Mouse (Mus musculus) brain, embryonic 18.5 days (tissue): ENCODE measurements around the gene Rgs16.
"Not testable (repeated sequence)": the region's sequence is repeated elsewhere in the genome, so short reads cannot be mapped to it uniquely, and the experiment has no call there.

Source experiments
- DNase-seq: peaks from one replicate; pipeline ENCODE4 v3.0.0-alpha.2; 2012; ENCODE audit warnings: low read depth, low spot score

Rgs16 gene

DNA sequence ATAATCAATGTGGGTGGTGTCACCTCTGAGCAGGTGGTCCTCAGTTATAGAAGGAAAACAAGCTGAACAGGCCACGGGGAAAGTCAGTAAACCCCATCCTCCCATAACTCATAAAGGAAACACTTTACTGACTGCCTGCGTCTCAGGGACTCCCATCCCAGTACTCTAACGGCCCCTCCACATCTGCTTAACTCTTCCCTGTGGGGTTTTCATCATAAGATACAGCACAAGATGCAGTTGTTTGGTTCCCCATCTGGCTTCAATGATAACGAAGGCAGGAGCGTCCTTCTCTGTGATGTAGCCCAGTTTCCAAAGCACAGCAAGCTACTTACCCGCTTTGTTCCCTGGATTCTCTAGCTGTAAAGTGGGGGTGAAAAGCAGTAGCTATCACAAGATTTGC is 9.9 kb downstream of the Rgs16 start:
- no peak for DNase-seq

DNA sequence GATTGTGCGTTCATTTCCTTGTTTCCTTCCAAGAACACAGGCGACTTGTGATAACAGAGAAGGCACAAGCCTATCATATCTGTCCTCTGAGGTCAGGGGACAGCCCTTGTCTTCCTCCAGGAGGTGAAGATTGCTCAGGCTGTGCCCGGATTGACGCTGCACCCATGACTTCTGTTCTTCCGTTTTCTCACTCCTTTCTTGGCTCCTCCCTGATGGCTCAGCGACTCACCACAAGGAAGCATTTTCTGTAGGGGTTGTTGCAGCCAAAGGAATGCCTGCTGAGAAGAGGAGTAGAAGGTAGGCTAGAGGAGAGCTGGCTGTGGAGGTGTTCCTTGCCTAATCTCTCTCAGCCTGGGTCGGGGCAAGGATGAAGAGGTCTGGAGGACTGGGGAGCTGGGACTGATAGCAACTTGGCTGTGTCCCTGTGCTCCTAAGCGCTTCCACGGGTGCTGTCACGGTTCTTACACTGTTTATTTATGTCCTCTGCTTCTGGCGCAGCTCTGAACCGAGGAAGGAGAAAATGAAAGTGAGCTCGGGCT is 11.7 kb downstream of the Rgs16 start:
- no peak for DNase-seq

DNA sequence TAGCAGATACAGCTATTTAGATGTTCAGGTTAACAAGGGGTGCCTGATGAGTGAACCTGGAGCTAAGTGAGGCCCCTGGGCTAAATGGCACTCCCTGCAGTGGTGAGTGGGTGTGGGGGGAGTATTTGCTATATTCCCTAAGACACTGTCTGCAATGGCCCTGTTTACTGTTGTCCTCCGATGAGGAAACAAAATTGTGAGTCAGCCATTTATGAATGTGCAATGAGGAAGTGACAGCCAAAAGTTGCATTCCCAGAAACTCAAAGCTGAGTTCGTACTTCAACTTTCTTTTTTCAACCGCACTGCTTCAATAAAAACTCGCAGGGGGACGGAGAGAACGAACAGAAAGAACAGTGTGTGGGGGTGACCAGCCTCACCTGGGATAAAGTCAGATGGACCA is 12.4 kb downstream of the Rgs16 start:
- DNase-seq, result no peak

DNA sequence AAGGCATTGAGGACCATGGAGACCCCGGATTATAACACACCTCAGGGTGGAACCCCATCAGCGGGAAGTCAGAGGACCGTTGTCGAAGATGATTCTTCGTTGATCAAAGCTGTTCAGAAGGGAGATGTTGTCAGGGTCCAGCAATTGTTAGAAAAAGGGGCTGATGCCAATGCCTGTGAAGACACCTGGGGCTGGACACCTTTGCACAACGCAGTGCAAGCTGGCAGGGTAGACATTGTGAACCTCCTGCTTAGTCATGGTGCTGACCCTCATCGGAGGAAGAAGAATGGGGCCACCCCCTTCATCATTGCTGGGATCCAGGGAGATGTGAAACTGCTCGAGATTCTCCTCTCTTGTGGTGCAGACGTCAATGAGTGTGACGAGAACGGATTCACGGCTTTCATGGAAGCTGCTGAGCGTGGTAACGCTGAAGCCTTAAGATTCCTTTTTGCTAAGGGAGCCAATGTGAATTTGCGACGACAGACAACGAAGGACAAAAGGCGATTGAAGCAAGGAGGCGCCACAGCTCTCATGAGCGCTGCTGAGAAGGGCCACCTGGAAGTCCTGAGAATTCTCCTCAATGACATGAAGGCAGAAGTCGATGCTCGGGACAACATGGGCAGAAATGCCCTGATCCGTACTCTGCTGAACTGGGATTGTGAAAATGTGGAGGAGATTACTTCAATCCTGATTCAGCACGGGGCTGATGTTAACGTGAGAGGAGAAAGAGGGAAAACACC is 13.7 kb downstream of the Rgs16 start:
- DNase-seq, result no peak

DNA sequence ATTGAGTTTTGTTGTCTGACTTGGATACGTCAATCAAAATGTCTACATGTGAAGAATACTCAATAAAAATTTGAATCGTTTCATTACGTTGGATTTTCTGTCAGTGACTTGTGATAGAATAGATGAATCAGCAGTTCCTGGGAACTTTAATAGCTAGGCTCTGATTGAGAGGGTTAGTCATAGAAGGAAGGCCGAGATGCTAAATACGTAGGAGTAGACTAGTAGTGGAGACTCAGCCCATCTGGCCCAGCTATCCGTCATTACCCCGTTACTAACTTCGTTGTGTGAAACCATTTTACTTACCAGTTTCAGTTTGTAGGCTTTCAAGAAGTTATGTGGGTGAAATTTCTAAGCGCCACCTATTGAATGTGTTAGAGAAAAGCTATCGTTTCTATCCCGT is 24.0 kb downstream of the Rgs16 start:
- DNase-seq, result no peak

DNA sequence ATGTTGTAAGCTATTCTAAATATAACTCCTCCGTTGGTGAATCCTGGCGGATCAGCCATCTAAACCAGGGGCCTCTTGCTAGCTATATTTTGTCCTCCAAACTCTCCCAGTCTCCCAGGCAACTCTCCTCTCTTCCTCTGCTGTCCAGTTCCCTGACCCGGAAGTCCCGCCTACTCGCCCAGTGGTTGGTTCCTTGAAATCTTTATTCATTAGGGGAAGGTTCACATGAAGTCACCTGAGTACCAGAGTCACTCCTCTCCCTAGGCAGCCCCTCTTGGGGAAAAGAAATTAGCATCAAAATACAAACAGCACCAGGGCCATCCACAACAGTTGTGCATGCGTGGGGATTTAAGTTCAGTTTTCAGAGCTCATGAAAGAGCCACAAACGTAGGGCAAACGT is 26.1 kb downstream of the Rgs16 start:
- DNase-seq, result no peak

DNA sequence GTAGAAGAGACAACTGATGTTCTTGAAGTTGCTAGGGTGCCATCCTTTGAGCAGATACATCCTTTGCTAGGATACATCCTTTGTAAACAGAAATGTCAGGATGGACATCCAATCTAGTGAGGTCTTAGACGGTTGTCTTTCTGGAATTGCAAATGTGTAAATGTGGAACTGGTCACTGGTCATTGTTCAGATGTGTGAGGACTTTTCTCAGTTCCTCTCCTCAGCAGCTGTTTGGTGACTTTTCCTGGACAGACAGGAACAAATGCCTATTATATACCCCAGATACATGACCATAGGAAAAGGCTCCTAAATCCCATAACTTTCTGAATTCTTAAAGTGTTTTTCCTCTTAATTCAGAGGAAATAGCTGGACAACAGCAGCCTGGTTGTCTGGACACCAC is 27.1 kb downstream of the Rgs16 start:
- no peak for DNase-seq

DNA sequence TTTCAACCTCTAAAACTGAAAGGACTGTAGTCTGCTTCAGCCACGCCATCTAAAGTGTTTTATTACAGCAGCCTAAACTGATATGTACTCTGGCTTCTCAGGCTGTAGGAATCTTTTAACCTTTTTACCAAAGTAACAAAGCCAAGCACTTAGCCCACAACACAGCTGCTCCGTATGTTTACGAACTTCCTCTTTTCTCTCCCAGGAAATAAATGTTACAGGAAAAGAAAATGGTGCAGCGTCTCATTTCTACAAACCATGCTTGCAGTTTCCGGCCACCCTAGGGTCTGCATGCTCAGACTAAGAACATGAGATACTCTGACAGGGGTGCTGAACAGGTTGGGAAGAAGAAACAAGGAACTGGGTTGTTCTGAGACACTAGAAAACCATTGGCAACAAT is 28.3 kb downstream of the Rgs16 start:
- DNase-seq, result no peak

DNA sequence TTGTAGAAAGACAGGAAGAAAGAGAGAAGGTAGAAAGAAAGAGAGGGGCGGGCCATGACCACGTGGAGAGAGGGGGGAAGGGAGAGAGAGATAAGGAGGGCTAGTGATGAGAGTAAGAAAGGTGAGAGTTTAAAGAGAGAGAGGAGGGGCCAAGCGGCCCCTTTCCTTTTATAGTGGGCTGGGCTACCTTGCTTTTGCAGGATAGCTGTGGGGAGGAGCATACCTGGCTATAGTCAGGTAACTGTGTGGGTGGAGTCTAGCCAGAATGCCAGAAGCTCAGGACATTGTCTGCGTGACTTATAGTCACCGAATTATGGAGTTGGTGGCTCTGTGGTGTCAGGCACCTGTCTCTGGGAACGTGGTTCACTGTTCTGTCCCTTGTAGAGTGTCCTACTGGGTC is 29.4 kb downstream of the Rgs16 start:
- not testable (repeated sequence) for DNase-seq

DNA sequence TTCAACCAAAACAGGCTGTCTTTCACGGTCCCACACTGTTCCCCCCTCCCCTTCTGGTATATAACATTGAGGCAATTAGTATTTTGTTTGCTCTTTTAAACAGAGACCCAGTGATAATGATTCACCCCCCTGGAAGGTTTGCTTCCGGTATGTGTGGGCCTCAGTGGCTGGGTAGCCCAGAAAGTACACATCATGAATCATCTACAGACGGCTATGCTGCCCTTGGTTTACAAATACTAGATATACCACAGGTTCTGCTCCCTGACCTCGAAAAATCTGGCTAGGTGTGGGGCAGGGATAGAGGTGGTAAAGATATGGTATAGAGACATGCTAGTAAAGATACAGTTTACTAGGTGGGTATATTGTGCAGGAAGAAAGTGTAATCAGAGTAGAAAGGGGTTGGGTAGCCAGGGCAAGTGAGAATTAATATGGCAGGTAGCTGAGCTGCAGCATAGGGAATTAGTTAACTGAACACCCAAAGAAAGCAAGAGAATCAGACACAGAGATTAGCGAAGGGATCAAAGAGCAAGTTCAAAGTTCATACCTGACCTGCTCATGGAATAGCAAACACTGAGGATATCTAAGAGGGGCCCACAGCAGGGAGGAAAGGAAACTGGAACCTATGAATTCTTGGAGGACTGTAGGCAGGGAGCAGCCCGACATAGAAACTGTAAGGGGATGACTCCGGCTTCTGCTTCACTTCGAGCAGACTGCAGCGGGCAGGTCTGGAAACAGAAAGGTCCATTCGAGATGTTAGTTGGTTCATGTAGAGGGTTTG is 30.0 kb downstream of the Rgs16 start:
- no peak for DNase-seq

DNA sequence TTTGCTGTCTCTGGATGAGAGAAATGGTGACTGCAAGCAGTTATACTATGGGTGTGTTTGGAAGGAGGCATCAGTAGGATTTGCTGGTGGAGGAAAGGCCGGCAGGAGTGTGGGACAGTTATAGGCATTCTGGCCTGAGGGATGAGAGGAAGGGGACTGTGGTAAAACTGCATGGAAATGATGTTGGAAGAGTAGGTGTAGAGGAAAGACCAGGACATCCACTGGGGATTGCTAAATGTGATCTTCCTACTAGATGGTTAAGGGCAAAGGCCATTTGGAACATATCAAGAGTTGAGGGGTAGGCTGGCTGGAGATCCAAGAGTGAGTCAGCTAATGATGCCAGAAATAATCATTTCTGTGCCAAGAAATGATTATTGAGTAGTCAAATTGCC is 30.6 kb downstream of the Rgs16 start:
- no peak for DNase-seq

DNA sequence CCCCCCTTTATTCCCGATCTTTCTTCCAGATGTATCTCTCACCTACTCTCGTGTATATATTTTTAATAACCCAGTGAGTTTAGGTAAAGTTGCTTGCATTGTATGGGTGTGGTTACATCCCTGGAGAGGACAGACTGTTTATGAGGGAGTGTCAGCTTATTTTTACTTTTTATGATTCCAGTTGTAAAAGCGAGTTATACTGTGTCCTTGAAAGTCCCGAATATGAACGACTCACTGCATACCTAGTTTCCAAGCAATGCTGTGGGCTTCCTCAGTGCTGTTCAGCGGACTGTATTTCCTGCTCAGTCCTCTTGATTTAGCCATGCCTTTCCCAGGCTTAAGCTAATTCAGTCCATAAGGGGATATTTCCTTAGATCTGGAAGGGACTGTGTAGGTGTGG is 35.0 kb downstream of the Rgs16 start:
- DNase-seq, result no peak

DNA sequence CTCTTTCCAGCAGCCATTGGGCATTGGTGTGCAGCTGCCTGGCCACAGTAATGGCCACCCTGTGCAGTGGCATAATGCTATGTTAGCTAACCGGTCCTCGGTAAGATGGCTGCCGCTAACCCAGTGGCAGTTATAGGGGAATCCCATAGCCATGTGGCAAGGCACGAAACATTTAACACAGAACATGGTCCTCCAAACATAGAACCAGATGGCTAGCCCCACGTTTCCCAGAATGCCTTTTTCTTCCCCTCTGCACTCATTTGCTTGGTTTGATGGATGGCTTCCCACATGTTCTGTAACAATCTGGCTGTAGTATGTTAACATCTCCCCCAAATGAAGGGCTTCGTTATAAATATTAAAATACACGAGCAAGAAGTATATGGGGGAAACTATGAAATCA is 36.1 kb downstream of the Rgs16 start:
- DNase-seq, result peak; percentile 6

DNA sequence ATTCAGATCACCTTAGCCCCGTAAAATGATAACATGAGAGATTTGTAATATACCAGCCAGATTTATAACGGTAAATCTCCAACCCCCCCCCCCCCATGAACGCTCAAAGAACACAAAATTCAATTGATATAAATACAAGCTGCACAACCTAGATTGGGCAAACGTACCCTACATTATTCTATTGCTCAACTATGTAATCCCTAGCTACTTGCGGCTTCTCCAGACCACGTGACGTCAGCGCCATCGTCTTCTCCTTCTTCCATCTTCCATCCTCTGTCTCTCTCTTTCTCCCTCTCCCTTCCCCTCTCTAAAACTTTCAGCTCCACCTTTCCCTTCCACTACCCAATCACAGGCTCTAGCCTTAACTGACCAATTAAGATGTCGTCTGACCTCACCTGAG is 38.1 kb downstream of the Rgs16 start:
- no peak for DNase-seq

DNA sequence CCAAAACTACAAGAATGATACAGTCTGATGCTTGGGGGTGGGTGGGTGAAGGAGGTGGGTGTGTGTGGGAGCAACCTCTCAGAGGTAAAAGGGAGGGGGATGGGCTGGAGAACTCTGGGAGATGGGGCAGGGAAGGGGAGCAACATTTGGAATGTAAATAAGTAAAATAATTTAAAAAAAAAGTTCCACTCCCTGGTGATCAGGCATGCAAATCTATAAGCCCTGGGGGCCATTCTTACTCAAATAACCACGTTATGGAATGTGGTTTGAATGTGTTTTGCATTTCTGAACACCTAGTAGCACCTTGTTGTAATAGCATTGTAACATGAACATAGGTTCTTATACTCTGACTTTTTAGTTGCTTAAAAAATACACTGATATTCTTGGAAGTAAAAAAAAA is 43.2 kb downstream of the Rgs16 start:
- DNase-seq, result no peak

DNA sequence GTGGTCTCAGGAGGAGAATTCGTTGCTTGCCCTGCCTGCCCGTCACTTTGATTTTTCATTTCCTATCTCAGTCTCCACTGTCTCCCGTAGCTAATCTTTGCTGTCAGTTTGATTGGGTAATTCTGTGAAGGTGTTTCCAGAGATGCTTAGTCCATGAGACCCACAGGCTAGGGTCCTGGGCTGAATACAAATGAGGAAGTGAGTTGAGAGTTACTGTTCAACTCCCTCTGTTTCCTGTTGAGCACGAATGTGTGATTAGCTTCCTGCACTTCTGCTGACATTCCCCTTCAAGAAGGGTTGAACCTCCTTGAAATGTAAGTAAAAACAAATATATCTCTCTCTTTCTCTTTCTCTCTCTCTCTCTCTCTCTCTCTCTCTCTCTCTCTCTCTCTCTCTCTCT is 45.5 kb downstream of the Rgs16 start:
- DNase-seq, result no peak

DNA sequence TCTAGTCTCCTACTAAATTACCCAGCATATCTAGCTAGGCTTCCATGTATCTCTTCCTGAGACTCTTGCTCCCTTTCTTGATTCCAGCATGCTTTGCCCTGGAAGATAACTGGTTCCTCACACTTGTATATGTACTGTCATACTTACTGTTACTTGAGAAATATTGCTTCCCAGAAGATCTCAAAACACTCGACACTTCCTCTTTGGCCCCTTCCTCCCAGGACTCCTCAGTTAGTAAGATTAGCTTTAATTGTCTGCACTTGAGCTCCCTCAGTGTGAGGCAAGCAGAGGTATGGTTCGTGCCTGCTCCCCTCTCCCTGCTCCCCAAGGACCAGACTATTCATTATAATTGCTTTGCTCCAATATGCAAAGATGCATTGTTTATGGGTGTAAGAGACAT is 50.6 kb downstream of the Rgs16 start:
- DNase-seq, result no peak

DNA sequence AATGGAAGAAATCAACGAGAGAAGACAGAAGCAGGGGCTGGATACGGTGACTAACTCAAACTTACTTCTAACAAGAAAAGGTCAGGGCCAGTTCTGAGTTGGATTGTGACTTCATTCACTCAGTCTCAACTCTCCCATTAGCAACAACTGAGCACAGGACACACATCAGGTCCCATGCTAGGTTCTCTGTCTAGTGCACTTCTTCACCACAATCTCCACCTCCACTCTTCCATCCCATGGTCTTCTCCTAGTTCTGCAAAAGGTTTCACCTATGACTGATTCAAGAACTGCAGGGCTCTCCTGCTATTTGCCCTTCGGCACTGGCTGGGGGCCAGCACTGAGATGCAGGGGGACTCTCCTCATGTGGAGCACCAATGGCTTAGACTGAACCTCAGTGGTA is 54.1 kb downstream of the Rgs16 start:
- DNase-seq, result no peak
